Mouse (Mus musculus): ENCODE results near the gene Clic6.

Clic6 gene

GRCm38 (mm10) chr16:92485436-92485835, at the start of gene Clic6:
Gene Clic6 (plus strand): TSS chr16:92485736.
- DNase-seq (ENCODE audit: low spot score in 2 of 2) = no peak

- DNase-seq (ENCODE audit: low spot score in 2 of 2) = no peak
Measured at GRCm38 (mm10) chr16:92439775-92440174, 45.8 kb upstream of the Clic6 start.

GRCm38 (mm10) chr16:92440229-92440628, 45.3 kb upstream of the Clic6 start:
- DNase-seq (ENCODE audit: low spot score in 2 of 2) = no peak

GRCm38 (mm10) chr16:92441203-92441602, 44.3 kb upstream of the Clic6 start:
- DNase-seq (ENCODE audit: low spot score in 2 of 2) = no peak

- no peak for DNase-seq (ENCODE audit: low spot score in 2 of 2)
Measured at GRCm38 (mm10) chr16:92442150-92442549, 43.4 kb upstream of the Clic6 start.

- DNase-seq (ENCODE audit: low spot score in 2 of 2) = no peak
Measured at GRCm38 (mm10) chr16:92442946-92443345, 42.6 kb upstream of the Clic6 start.

- no peak for DNase-seq (ENCODE audit: low spot score in 2 of 2)
Measured at GRCm38 (mm10) chr16:92443644-92444113, 41.9 kb upstream of the Clic6 start.

- no peak for DNase-seq (ENCODE audit: low spot score in 2 of 2)
Measured at GRCm38 (mm10) chr16:92445377-92445776, 40.2 kb upstream of the Clic6 start.

- no peak for DNase-seq (ENCODE audit: low spot score in 2 of 2)
Measured at GRCm38 (mm10) chr16:92449080-92449479, 36.5 kb upstream of the Clic6 start.

GRCm38 (mm10) chr16:92450331-92450730, 35.2 kb upstream of the Clic6 start:
- no peak for DNase-seq (ENCODE audit: low spot score in 2 of 2)

- DNase-seq (ENCODE audit: low spot score in 2 of 2) = no peak
Measured at GRCm38 (mm10) chr16:92451516-92452072, 33.9 kb upstream of the Clic6 start.

GRCm38 (mm10) chr16:92452609-92453008, 32.9 kb upstream of the Clic6 start:
- DNase-seq (ENCODE audit: low spot score in 2 of 2) = no peak

GRCm38 (mm10) chr16:92454002-92454401, 31.5 kb upstream of the Clic6 start:
- DNase-seq (ENCODE audit: low spot score in 2 of 2) = no peak

- DNase-seq (ENCODE audit: low spot score in 2 of 2) = no peak
Measured at GRCm38 (mm10) chr16:92454495-92454894, 31.0 kb upstream of the Clic6 start.

- DNase-seq (ENCODE audit: low spot score in 2 of 2) = no peak
Measured at GRCm38 (mm10) chr16:92455488-92455887, 30.0 kb upstream of the Clic6 start.

- no peak for DNase-seq (ENCODE audit: low spot score in 2 of 2)
Measured at GRCm38 (mm10) chr16:92455969-92456368, 29.6 kb upstream of the Clic6 start.

- DNase-seq (ENCODE audit: low spot score in 2 of 2) = peak; percentile 57 to 75
Measured at GRCm38 (mm10) chr16:92457594-92457993, 27.9 kb upstream of the Clic6 start.

GRCm38 (mm10) chr16:92461412-92461811, 24.1 kb upstream of the Clic6 start:
- no peak for DNase-seq (ENCODE audit: low spot score in 2 of 2)

GRCm38 (mm10) chr16:92464390-92464972, 21.1 kb upstream of the Clic6 start:
- no peak for DNase-seq (ENCODE audit: low spot score in 2 of 2)

- DNase-seq (ENCODE audit: low spot score in 2 of 2) = no peak
Measured at GRCm38 (mm10) chr16:92465226-92465625, 20.3 kb upstream of the Clic6 start.

GRCm38 (mm10) chr16:92465642-92466526, 19.7 kb upstream of the Clic6 start:
- peak; percentile 94 to 96 for DNase-seq (ENCODE audit: low spot score in 2 of 2)

GRCm38 (mm10) chr16:92467041-92467440, 18.5 kb upstream of the Clic6 start:
- DNase-seq (ENCODE audit: low spot score in 2 of 2) = no peak

GRCm38 (mm10) chr16:92468459-92468858, 17.1 kb upstream of the Clic6 start:
- no peak for DNase-seq (ENCODE audit: low spot score in 2 of 2)
